Mouse (Mus musculus) kidney, embryonic 14.5 days (tissue): Measurements from ENCODE around the gene Cnnm4. TPM values are rescaled to one million over a fixed set of nuclear protein-coding genes. Genes with fewer than 3 reads are reported as not detected.

ENCODE experiments used
- ATAC-seq: fragments of 200-750 bp; cut with Nextera tagmentation; 2 replicates; pipeline ENCODE4 v1.8.0; 2017; ENCODE audit warnings: moderate number of reproducible peaks, mild to moderate bottlenecking, moderate TSS enrichment, moderate library complexity; ENCODE audit not compliant: low FRiP score, low TSS enrichment
- H3K27ac ChIP-seq: fragments of 300-500 bp; sonication (generic); 2 replicates; pipeline ENCODE4 v1.5.1; 2014; ENCODE audit warnings: low read depth, mild to moderate bottlenecking, low read length, moderate library complexity, mixed read lengths
- H3K27me3 ChIP-seq: fragments of 300-500 bp; sonication (generic); 2 replicates; pipeline ENCODE4 v1.6.1; 2014; ENCODE audit warnings: mild to moderate bottlenecking, low read length; ENCODE audit not compliant: control insufficient read depth, insufficient read depth
- H3K36me3 ChIP-seq: fragments of 300-500 bp; sonication (generic); 2 replicates; pipeline ENCODE4 v1.6.1; 2014; ENCODE audit warnings: low read length, mixed read lengths; ENCODE audit not compliant: control insufficient read depth, insufficient read depth
- H3K4me1 ChIP-seq: fragments of 300-500 bp; sonication (generic); 2 replicates; pipeline ENCODE4 v1.6.1; 2014; ENCODE audit warnings: low read length, mixed read lengths; ENCODE audit not compliant: control insufficient read depth, insufficient read depth
- H3K4me2 ChIP-seq: fragments of 300-500 bp; sonication (generic); replicated peaks from 2 replicates; pipeline ENCODE4 v1.6.1; 2014; ENCODE audit warnings: low read depth, mild to moderate bottlenecking, low read length
- H3K4me3 ChIP-seq: fragments of 300-500 bp; sonication (generic); 2 replicates; pipeline ENCODE4 v1.5.1; 2014; ENCODE audit warnings: mild to moderate bottlenecking, low read length
- H3K9ac ChIP-seq: fragments of 300-500 bp; sonication (generic); 2 replicates; pipeline ENCODE4 v1.6.1; 2014; ENCODE audit warnings: low read depth, mild to moderate bottlenecking, low read length, moderate library complexity
- H3K9me3 ChIP-seq: fragments of 300-500 bp; sonication (generic); 2 replicates; pipeline ENCODE4 v1.6.1; 2016; ENCODE audit warnings: low read length; ENCODE audit not compliant: control insufficient read depth
- WGBS: fragments of 180-500 bp; shearing (Covaris S2); extraction: QIAGEN DNeasy Blood & Tissue Kit; methylation state at CpG from one replicate; pipeline ENCODE4 v1.1.7; 2014; 5-methylcytosine and 5-hydroxymethylcytosine counted together
- polyA plus RNA-seq: library from polyadenylated mRNA; unstranded; fragments of >200 nt; fragmentation: Nextera tagmentation; extraction: Ambion mirVana; gene quantifications from 2 replicates; pipeline ENCODE4 v1.2.1, GENCODE M21; 2014

The Cnnm4 gene
- polyA plus RNA-seq, 1 experiment from 2014 or later: 13.1 TPM

- ATAC-seq: peak; percentile 99
- no peaks in the 10 kb centered on the region for H3K27me3 ChIP-seq
- H3K4me2 ChIP-seq: peak within 1 kb of the TSS; percentile 80
- H3K27ac ChIP-seq: 0 out of 2 replicates have a peak within 1 kb of the TSS, but pooled peaks have one; percentile 63
- no peaks in the 10 kb centered on the region for H3K4me1 ChIP-seq
- under 1% methylated on average over 49 of the region's 57 CpGs for WGBS
- H3K4me3 ChIP-seq: peak within 1 kb of the TSS; percentile 86
- peak within 1 kb of the TSS; percentile 80 for H3K9ac ChIP-seq
- H3K36me3 ChIP-seq: peaks cover 13% of the 10 kb centered on the region; the same call in 1 of the 2 replicates
- H3K9me3 ChIP-seq: no peaks in the 10 kb centered on the region
Observed at GRCm38 (mm10) chr1:36444471-36445464, 26.7 kb upstream of the Cnnm4 start, which contains the start of gene Lman2l. Lman2l (minus strand) TSS chr1:36445271.

- H3K9me3 ChIP-seq: no peaks in the 10 kb centered on the region
- H3K4me3 ChIP-seq: peak overlapping the region; percentile 13; the same call in 1 of the 2 replicates
- H3K4me1 ChIP-seq: no peaks in the 10 kb centered on the region
- H3K27ac ChIP-seq: 0 out of 2 replicates have a peak overlapping the region, but pooled peaks have one; percentile 43
- peak overlapping the region; percentile 6; the same call in 1 of the 2 replicates for H3K4me2 ChIP-seq
- no peak overlapping the region for H3K9ac ChIP-seq
- WGBS: 35% methylated on average over 8 of the region's 8 CpGs
- H3K36me3 ChIP-seq: peaks cover 11% of the 10 kb centered on the region; the same call in 1 of the 2 replicates
- H3K27me3 ChIP-seq: no peaks in the 10 kb centered on the region
- no peak for ATAC-seq
Observed at GRCm38 (mm10) chr1:36445508-36445907, 25.9 kb upstream of the Cnnm4 start.

- H3K9me3 ChIP-seq: no peaks in the 10 kb centered on the region
- H3K4me2 ChIP-seq: no peak overlapping the region
- H3K9ac ChIP-seq: no peak overlapping the region
- no peak overlapping the region for H3K4me3 ChIP-seq
- ATAC-seq: no peak
- WGBS: 86% methylated on average over 5 of the region's 5 CpGs
- no peaks in the 10 kb centered on the region for H3K4me1 ChIP-seq
- peaks cover 8% of the 10 kb centered on the region; the same call in 1 of the 2 replicates for H3K36me3 ChIP-seq
- H3K27me3 ChIP-seq: no peaks in the 10 kb centered on the region
- H3K27ac ChIP-seq: no peak overlapping the region
Observed at GRCm38 (mm10) chr1:36446106-36446824, 25.2 kb upstream of the Cnnm4 start.

GRCm38 (mm10) chr1:36446841-36447240 lies 24.6 kb upstream of the Cnnm4 start:
- no peak overlapping the region for H3K27ac ChIP-seq
- no peak for ATAC-seq
- H3K36me3 ChIP-seq: peaks cover 5% of the 10 kb centered on the region; the same call in 1 of the 2 replicates
- no peaks in the 10 kb centered on the region for H3K4me1 ChIP-seq
- H3K4me3 ChIP-seq: no peak overlapping the region
- WGBS: 89% methylated on average over 5 of the region's 5 CpGs
- no peak overlapping the region for H3K4me2 ChIP-seq
- no peaks in the 10 kb centered on the region for H3K9me3 ChIP-seq
- H3K27me3 ChIP-seq: no peaks in the 10 kb centered on the region
- no peak overlapping the region for H3K9ac ChIP-seq

DNA sequence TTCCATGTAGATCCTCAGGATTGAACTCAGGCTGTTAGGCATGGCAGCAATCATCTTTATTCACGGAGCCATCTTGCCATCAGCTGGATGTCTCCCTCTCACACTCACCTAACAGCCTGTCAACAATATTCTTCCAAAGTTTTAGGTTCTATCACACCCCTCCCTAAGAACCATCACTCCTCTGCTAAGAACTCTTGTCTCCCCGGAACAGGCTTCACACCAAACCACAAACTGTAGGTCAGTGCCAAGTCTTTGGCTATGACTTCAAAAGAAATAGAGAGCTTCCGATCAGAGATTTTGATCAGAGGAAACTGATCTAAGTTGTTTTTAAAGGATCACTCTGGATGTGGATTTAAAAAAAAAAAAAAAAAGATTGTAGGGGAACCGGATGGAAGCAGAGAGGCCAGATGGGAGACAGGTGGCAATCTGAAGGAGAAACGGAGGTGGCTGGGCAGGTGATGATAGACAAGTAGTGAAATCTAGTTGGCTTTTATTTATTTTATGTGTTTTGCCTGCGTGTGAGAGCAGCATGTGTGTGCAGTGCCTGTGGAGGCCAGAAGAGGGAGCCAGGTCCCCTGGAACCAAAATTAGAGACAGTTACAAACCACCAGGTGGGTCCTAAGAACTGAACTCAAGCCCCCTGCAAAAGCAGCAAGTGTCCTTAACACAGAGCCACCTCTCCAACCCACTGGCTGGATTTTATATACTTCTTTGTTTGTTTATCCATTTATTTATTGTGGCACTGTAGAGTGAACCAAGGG lies 17.2 kb upstream of the Cnnm4 start:
- Histone ChIP-seq H3K9ac (no peak overlapping the region), H3K9me3 (0 out of 2 replicates have a peak, but pooled peaks cover 4% of the 10 kb centered on the region), H3K27me3 (no peaks in the 10 kb centered on the region), H3K4me1 (no peaks in the 10 kb centered on the region), H3K27ac (no peak overlapping the region), H3K36me3 (no peaks in the 10 kb centered on the region), H3K4me2 (no peak overlapping the region), H3K4me3 (no peak overlapping the region)
- WGBS: 81% methylated on average over 6 of the region's 6 CpGs
- ATAC-seq: no peak

DNA sequence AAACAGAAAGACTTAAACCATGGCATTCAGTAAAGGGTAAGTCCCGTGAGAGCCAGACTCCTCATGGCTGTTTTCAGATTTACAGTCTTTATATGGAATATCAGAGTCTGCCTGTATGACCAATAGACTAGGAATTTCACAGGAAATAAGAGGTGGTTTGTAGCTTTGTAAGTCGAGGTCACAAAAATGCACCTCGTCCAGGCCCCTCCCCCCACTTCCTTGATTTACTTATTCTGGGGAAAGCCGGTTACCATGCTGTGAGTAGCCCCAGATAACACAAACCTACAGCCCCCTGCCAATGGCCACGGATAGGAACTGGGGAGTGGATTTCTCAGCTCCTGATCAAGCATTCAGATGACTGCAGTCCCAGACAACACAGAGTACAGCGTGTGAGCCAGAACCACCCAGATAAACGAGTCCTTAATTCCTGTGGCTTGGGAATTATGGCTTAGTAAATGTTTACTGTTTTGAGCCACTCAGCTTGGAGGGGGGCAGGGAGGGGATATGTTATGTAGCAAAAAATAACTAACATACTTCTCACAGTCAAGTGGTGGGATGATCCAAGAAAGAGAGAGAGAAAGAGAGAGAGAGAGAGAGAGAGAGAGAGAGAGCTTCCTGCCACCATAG lies 13.9 kb upstream of the Cnnm4 start:
- H3K27me3 ChIP-seq: no peaks in the 10 kb centered on the region
- 31% methylated on average over 7 of the region's 7 CpGs for WGBS

DNA sequence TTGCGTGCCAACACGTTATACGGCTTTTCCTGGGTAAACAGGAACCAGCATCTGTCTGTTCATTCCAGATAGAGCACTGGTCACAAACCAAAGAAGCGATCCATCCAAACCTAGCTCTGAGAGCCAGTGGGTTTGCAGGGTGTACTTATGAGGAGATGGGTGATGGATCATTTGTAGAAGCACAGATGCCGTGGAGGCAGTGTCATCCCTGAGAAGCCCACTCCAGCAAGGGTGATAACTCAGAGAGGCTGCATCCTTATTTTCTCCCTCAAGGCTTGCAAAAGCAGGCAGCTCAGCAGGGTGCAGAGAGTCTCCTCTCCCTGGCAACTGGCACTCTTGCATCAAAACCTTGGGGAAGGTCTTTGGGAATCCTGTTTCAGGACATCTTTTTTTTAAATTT lies 13.3 kb upstream of the Cnnm4 start:
- Histone ChIP-seq H3K36me3 (no peaks in the 10 kb centered on the region), H3K4me2 (no peak overlapping the region), H3K9me3 (0 out of 2 replicates have a peak, but pooled peaks cover 4% of the 10 kb centered on the region), H3K27me3 (no peaks in the 10 kb centered on the region), H3K4me1 (no peaks in the 10 kb centered on the region), H3K4me3 (no peak overlapping the region), H3K9ac (no peak overlapping the region), H3K27ac (no peak overlapping the region)
- ATAC-seq: no peak
- WGBS: 88% methylated on average over 5 of the region's 5 CpGs

More for the DNA sequence above, 13.9 kb upstream of the Cnnm4 start:
- no peak overlapping the region for H3K9ac ChIP-seq
- H3K4me2 ChIP-seq: no peak overlapping the region
- H3K27ac ChIP-seq: no peak overlapping the region
- no peak overlapping the region for H3K4me3 ChIP-seq
- H3K9me3 ChIP-seq: 0 out of 2 replicates have a peak, but pooled peaks cover 4% of the 10 kb centered on the region
- H3K4me1 ChIP-seq: no peaks in the 10 kb centered on the region
- no peak for ATAC-seq
- no peaks in the 10 kb centered on the region for H3K36me3 ChIP-seq

GRCm38 (mm10) chr1:36461829-36462228 lies 9.6 kb upstream of the Cnnm4 start:
- H3K27me3 ChIP-seq: no peaks in the 10 kb centered on the region

More at GRCm38 (mm10) chr1:36461829-36462228, 9.6 kb upstream of the Cnnm4 start:
- WGBS: 38% methylated on average over 2 of the region's 2 CpGs
- no peaks in the 10 kb centered on the region for H3K9me3 ChIP-seq
- H3K4me1 ChIP-seq: no peaks in the 10 kb centered on the region
- ATAC-seq: no peak
- no peak overlapping the region for H3K4me2 ChIP-seq
- H3K27ac ChIP-seq: no peak overlapping the region
- no peak overlapping the region for H3K4me3 ChIP-seq
- no peak overlapping the region for H3K9ac ChIP-seq
- no peaks in the 10 kb centered on the region for H3K36me3 ChIP-seq
